Mouse (Mus musculus): ENCODE results near the gene Glul. TPM values are rescaled to one million over a fixed set of nuclear protein-coding genes. Genes with fewer than 3 reads are reported as not detected.

The Glul gene
- polyA plus RNA-seq, 1 experiment from 2014 or later, result 310 TPM

DNA sequence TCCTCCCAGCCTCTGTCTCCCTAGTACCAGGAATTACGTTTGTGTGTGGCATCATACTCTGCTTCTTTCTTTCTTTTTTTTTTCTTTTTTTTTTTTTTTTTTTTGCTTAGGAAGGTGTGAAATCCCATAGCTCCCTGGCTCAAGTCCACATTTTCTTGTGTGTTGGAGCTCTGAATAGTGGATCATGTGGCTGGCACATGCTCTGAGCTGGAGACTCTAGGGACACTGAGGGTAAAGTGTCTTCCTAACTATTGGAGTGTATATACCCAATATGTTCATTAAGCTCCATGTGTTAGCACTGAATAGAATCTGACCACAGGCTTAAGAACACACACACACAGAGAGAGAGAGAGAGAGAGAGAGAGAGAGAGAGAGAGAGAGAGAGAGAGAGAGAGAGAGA lies 34.0 kb downstream of the Glul start:
- TF ChIP-seq CTCF (IDR thresholded peaks at IDR 0.05; ENCODE audit: low read depth) (no peak), EP300 (IDR thresholded peaks at IDR 0.05; ENCODE audit: low read depth) (no peak)
- Histone ChIP-seq H3K4me2 (ENCODE audit: low read depth, low read length) (no peak overlapping the region), H3K27me3 (ENCODE audit: insufficient read depth, low read length) (no peaks in the 10 kb centered on the region), H3K27ac (ENCODE audit: low read depth) (no peak overlapping the region), H3K9me3 (ENCODE audit: low read length) (no peaks in the 10 kb centered on the region), H3K9ac (replicated peaks) (no peak overlapping the region), H3K36me3 (replicated peaks; ENCODE audit: insufficient read depth, low read length) (no peaks in the 10 kb centered on the region), H3K4me3 (ENCODE audit: low read depth, low read length) (no peak overlapping the region), H3K4me1 (ENCODE audit: insufficient read depth) (no peaks in the 10 kb centered on the region)
- 68% methylated on average over 1 of the region's 1 CpGs for WGBS (ENCODE audit: insufficient replicate concordance)
- ATAC-seq, result no peak
- no peak for DNase-seq

- TF ChIP-seq CTCF (IDR thresholded peaks at IDR 0.05; ENCODE audit: low read depth) (no peak), EP300 (IDR thresholded peaks at IDR 0.05; ENCODE audit: low read depth) (no peak)
- no peak overlapping the region for H3K27ac ChIP-seq (ENCODE audit: low read depth)
- H3K4me2 ChIP-seq (ENCODE audit: low read depth, low read length), result no peak overlapping the region
- ATAC-seq (no peak), DNase-seq (no peak)
- no peaks in the 10 kb centered on the region for H3K4me1 ChIP-seq (ENCODE audit: insufficient read depth)
- H3K9ac ChIP-seq (replicated peaks), result no peak overlapping the region
- no peaks in the 10 kb centered on the region for H3K36me3 ChIP-seq (replicated peaks; ENCODE audit: insufficient read depth, low read length)
- H3K27me3 ChIP-seq (ENCODE audit: insufficient read depth, low read length), result no peaks in the 10 kb centered on the region
- H3K4me3 ChIP-seq (ENCODE audit: low read depth, low read length), result no peak overlapping the region
- WGBS (ENCODE audit: insufficient replicate concordance), result 72% methylated on average over 12 of the region's 12 CpGs
- no peaks in the 10 kb centered on the region for H3K9me3 ChIP-seq (ENCODE audit: low read length)
These were observed 36.2 kb downstream of the Glul start for GRCm38 (mm10) chr1:153935844-153936380.

GRCm38 (mm10) chr1:153937025-153937424 lies 37.3 kb downstream of the Glul start:
- ATAC-seq, result no peak
- WGBS (ENCODE audit: insufficient replicate concordance), result 90% methylated on average over 2 of the region's 2 CpGs
- TF ChIP-seq EP300 (IDR thresholded peaks at IDR 0.05; ENCODE audit: low read depth) (no peak), CTCF (IDR thresholded peaks at IDR 0.05; ENCODE audit: low read depth) (no peak)
- Histone ChIP-seq H3K9me3 (ENCODE audit: low read length) (no peaks in the 10 kb centered on the region), H3K27me3 (ENCODE audit: insufficient read depth, low read length) (no peaks in the 10 kb centered on the region), H3K27ac (ENCODE audit: low read depth) (no peak overlapping the region), H3K4me3 (ENCODE audit: low read depth, low read length) (no peak overlapping the region), H3K4me2 (ENCODE audit: low read depth, low read length) (no peak overlapping the region), H3K36me3 (replicated peaks; ENCODE audit: insufficient read depth, low read length) (no peaks in the 10 kb centered on the region), H3K9ac (replicated peaks) (no peak overlapping the region), H3K4me1 (ENCODE audit: insufficient read depth) (no peaks in the 10 kb centered on the region)
- DNase-seq, result no peak

DNA sequence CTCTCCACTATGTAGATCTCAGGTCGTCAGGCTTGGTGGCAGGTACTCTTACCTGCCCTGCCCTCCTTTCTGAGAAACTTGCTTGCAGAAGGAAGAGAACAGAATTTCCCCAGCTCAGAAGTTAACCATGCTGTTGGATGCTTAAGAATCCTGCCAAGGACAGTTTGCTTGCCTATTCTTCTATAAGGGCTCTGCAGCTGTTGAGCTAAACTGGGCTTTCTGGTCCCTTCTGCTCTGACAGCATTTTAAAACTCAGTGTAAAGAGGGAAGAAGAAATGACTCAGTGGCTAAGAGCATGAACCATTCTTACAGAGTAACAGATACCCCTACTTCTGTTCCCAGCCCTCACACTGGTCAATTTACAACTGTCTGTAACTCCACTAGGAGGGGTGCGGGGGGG lies 41.2 kb downstream of the Glul start:
- no peak overlapping the region for H3K4me2 ChIP-seq (ENCODE audit: low read depth, low read length)
- DNase-seq (no peak), ATAC-seq (no peak)
- no peak overlapping the region for H3K4me3 ChIP-seq (ENCODE audit: low read depth, low read length)
- no peak overlapping the region for H3K9ac ChIP-seq (replicated peaks)
- no peak overlapping the region for H3K27ac ChIP-seq (ENCODE audit: low read depth)
- no peaks in the 10 kb centered on the region for H3K36me3 ChIP-seq (replicated peaks; ENCODE audit: insufficient read depth, low read length)
- H3K4me1 ChIP-seq (ENCODE audit: insufficient read depth), result no peaks in the 10 kb centered on the region
- H3K27me3 ChIP-seq (ENCODE audit: insufficient read depth, low read length), result no peaks in the 10 kb centered on the region
- 85% methylated on average over 2 of the region's 2 CpGs for WGBS (ENCODE audit: insufficient replicate concordance)
- no peaks in the 10 kb centered on the region for H3K9me3 ChIP-seq (ENCODE audit: low read length)
- no peak for TF ChIP-seq CTCF (IDR thresholded peaks at IDR 0.05; ENCODE audit: low read depth)
- no peak for TF ChIP-seq EP300 (IDR thresholded peaks at IDR 0.05; ENCODE audit: low read depth)

GRCm38 (mm10) chr1:153945181-153945580 lies 45.4 kb downstream of the Glul start:
- TF ChIP-seq CTCF (IDR thresholded peaks at IDR 0.05; ENCODE audit: low read depth) (no peak), EP300 (IDR thresholded peaks at IDR 0.05; ENCODE audit: low read depth) (no peak)
- Histone ChIP-seq H3K4me2 (ENCODE audit: low read depth, low read length) (no peak overlapping the region), H3K27ac (ENCODE audit: low read depth) (no peak overlapping the region), H3K9me3 (ENCODE audit: low read length) (no peaks in the 10 kb centered on the region), H3K27me3 (ENCODE audit: insufficient read depth, low read length) (no peaks in the 10 kb centered on the region), H3K36me3 (replicated peaks; ENCODE audit: insufficient read depth, low read length) (no peaks in the 10 kb centered on the region), H3K9ac (replicated peaks) (no peak overlapping the region), H3K4me1 (ENCODE audit: insufficient read depth) (no peaks in the 10 kb centered on the region), H3K4me3 (ENCODE audit: low read depth, low read length) (no peak overlapping the region)
- 62% methylated on average over 5 of the region's 5 CpGs for WGBS (ENCODE audit: insufficient replicate concordance)
- no peak for DNase-seq
- no peak for ATAC-seq

- H3K4me3 ChIP-seq (ENCODE audit: low read depth, low read length), result no peak overlapping the region
- DNase-seq, result no peak
- no peak overlapping the region for H3K4me2 ChIP-seq (ENCODE audit: low read depth, low read length)
- no peaks in the 10 kb centered on the region for H3K9me3 ChIP-seq (ENCODE audit: low read length)
- H3K27ac ChIP-seq (ENCODE audit: low read depth), result no peak overlapping the region
- ATAC-seq, result no peak
- 61% methylated on average over 7 of the region's 7 CpGs for WGBS (ENCODE audit: insufficient replicate concordance)
- no peak overlapping the region for H3K9ac ChIP-seq (replicated peaks)
- no peaks in the 10 kb centered on the region for H3K4me1 ChIP-seq (ENCODE audit: insufficient read depth)
- H3K36me3 ChIP-seq (replicated peaks; ENCODE audit: insufficient read depth, low read length), result no peaks in the 10 kb centered on the region
- H3K27me3 ChIP-seq (ENCODE audit: insufficient read depth, low read length), result no peaks in the 10 kb centered on the region
- TF ChIP-seq CTCF (IDR thresholded peaks at IDR 0.05; ENCODE audit: low read depth), result no peak
- TF ChIP-seq EP300 (IDR thresholded peaks at IDR 0.05; ENCODE audit: low read depth), result no peak
These were observed 47.2 kb downstream of the Glul start for GRCm38 (mm10) chr1:153946971-153947370.

DNA sequence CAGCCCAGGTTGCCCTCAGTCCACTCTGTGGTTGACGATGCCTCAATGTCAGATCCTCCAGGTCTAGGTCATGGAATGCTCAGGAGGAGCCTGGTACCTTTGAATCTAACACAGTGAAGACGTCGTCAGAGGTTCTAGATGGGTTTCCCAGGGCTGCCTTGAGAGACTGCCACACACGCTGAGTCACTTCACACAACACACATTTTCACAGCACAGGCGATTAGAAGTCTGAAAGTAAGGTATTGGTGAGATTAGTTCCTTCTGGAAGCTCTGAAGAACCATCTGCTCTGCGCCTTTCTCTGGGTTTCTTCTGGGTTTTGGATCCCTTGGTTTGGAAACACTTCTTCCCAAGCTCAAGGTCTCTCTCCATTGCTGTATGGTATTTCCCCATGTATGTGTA lies 48.1 kb downstream of the Glul start:
- no peak for ATAC-seq
- no peaks in the 10 kb centered on the region for H3K9me3 ChIP-seq (ENCODE audit: low read length)
- no peaks in the 10 kb centered on the region for H3K27me3 ChIP-seq (ENCODE audit: insufficient read depth, low read length)
- no peaks in the 10 kb centered on the region for H3K36me3 ChIP-seq (replicated peaks; ENCODE audit: insufficient read depth, low read length)
- H3K27ac ChIP-seq (ENCODE audit: low read depth), result no peak overlapping the region
- DNase-seq, result no peak
- no peak overlapping the region for H3K4me3 ChIP-seq (ENCODE audit: low read depth, low read length)
- no peak overlapping the region for H3K9ac ChIP-seq (replicated peaks)
- H3K4me2 ChIP-seq (ENCODE audit: low read depth, low read length), result no peak overlapping the region
- WGBS (ENCODE audit: insufficient replicate concordance), result 79% methylated on average over 6 of the region's 6 CpGs
- TF ChIP-seq EP300 (IDR thresholded peaks at IDR 0.05; ENCODE audit: low read depth) (no peak), CTCF (IDR thresholded peaks at IDR 0.05; ENCODE audit: low read depth) (no peak)
- no peaks in the 10 kb centered on the region for H3K4me1 ChIP-seq (ENCODE audit: insufficient read depth)
